Mouse (Mus musculus): ENCODE measurements around the gene Il4i1. TPM values are rescaled to one million over a fixed set of nuclear protein-coding genes. Genes with fewer than 3 reads are reported as not detected.

Gene Il4i1
- total RNA-seq, 2 experiments from 2014 or later = 1.9 to 2.3 TPM

Small RNA genes lying within 50 kb of the gene (microRNA-seq; reads per million reads assigned to microRNA genes)
- gene Mir707 = 0 reads per million in 2 experiments

Other genes with a start within 250 kb of the Il4i1 start
- gene Napsa, start 244.0 kb upstream of the Il4i1 start, total RNA-seq (2021) = under 1 TPM in 1 of 2 experiments, not detected in 1; 0.99 TPM
- gene Kcnc3, start 225.7 kb upstream of the Il4i1 start, total RNA-seq (2021) = 1 to 10 TPM; 1.4 to 1.6 TPM
- 10 to 100 TPM; 21.4 to 23.3 TPM for gene Myh14, start 145.5 kb upstream of the Il4i1 start, total RNA-seq (2021)
- not detected for gene Izumo2, start 107.6 kb upstream of the Il4i1 start, total RNA-seq (2021)
- 10 to 100 TPM; 16.7 to 18.5 TPM for gene Vrk3, start 68.0 kb upstream of the Il4i1 start, total RNA-seq (2021)
- gene Zfp473, start 65.3 kb upstream of the Il4i1 start, total RNA-seq (2021) = under 1 TPM in 1 of 2 experiments, not detected in 1; 0.29 TPM
- 10 to 100 TPM; 28.0 to 35.3 TPM for gene Nup62, start 299 bp upstream of the Il4i1 start, total RNA-seq (2021)
- 10 to 100 TPM; 55.1 to 60.5 TPM for gene Atf5, start 271 bp downstream of the Il4i1 start, total RNA-seq (2021)
- gene Akt1s1, start 32.6 kb downstream of the Il4i1 start, total RNA-seq (2021) = 10 to 100 TPM; 84.2 to 86.4 TPM
- gene Tbc1d17, start 32.7 kb downstream of the Il4i1 start, total RNA-seq (2021) = 10 to 100 TPM; 41.7 to 49.0 TPM
- gene Pnkp, start 40.8 kb downstream of the Il4i1 start, total RNA-seq (2021) = 10 to 100 TPM; 14.4 to 16.5 TPM
- 100 to 1,000 TPM; 210 to 216 TPM for gene Ptov1, start 53.4 kb downstream of the Il4i1 start, total RNA-seq (2021)
- 10 to 100 TPM; 44.7 to 53.5 TPM for gene Med25, start 76.3 kb downstream of the Il4i1 start, total RNA-seq (2021)
- gene Fuz, start 79.7 kb downstream of the Il4i1 start, total RNA-seq (2021) = 10 to 100 TPM; 15.0 to 18.1 TPM
- 10 to 100 TPM; 59.0 to 65.0 TPM for gene Ap2a1, start 113.1 kb downstream of the Il4i1 start, total RNA-seq (2021)
- gene Tsks, start 126.8 kb downstream of the Il4i1 start, total RNA-seq (2021) = not detected
- 1 to 10 TPM; 4.4 to 5.7 TPM for gene Cpt1c, start 158.5 kb downstream of the Il4i1 start, total RNA-seq (2021)
- gene Prmt1, start 170.2 kb downstream of the Il4i1 start, total RNA-seq (2021) = 100 to 1,000 TPM; 267 to 271 TPM
- 10 to 100 TPM; 26.5 to 35.8 TPM for gene Irf3, start 181.3 kb downstream of the Il4i1 start, total RNA-seq (2021)
- 10 to 100 TPM; 10.8 to 14.0 TPM for gene Bcl2l12, start 182.3 kb downstream of the Il4i1 start, total RNA-seq (2021)
- gene Scaf1, start 200.0 kb downstream of the Il4i1 start, total RNA-seq (2021) = 10 to 100 TPM; 47.7 to 55.8 TPM
- 10 to 100 TPM; 75.5 to 80.6 TPM for gene Rras, start 201.6 kb downstream of the Il4i1 start, total RNA-seq (2021)
- 10 to 100 TPM; 36.0 to 43.1 TPM for gene Prr12, start 236.5 kb downstream of the Il4i1 start, total RNA-seq (2021)
- 10 to 100 TPM; 35.9 to 40.5 TPM for gene Nosip, start 246.0 kb downstream of the Il4i1 start, total RNA-seq (2021)
- 10 to 100 TPM in 1 of 2 experiments, 1 to 10 TPM in 1; 8.5 to 10.7 TPM for gene Prrg2, start 246.3 kb downstream of the Il4i1 start, total RNA-seq (2021)

Data from gastrocnemius, postnatal 10 days (tissue).